Mouse (Mus musculus) olfactory bulb, adult 2 months (tissue): Measurements from ENCODE around the gene Mmp13.

Experiments used
- CTCF ChIP-seq: fragments of 200-500 bp; IDR thresholded peaks from 2 replicates; pipeline ENCODE4 v1.5.1; 2012; ENCODE audit warnings: low read depth, mild to moderate bottlenecking, low read length, moderate library complexity; ENCODE audit not compliant: insufficient read depth
- POLR2A ChIP-seq: fragments of 200-500 bp; IDR thresholded peaks from 2 replicates; pipeline ENCODE4 v1.6.1; 2012; ENCODE audit warnings: mild to moderate bottlenecking, low read depth, low read length, moderate library complexity; ENCODE audit not compliant: insufficient read depth

DNA sequence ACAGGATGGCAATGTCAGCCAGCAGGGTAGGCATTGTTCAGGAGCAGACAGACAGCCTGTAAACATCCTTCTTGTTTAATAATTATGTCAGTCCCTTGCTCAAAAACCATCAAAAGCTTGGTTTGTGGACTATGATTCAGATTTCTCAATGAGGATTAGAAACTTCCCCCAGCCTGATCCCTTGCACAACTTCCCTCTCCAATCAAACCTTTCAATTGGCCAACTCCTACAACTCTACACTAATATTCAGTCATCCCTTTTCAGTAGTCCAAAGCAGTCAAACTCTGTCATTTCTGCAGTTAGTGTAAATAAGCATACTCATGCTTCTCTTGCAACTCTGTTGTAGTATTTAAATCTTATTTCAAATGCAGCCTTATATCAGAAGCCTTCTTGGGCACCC lies 59.5 kb downstream of the Mmp13 start:
- TF ChIP-seq CTCF (no peak), POLR2A (no peak)
